Mouse (Mus musculus) bone marrow, adult 2 months (tissue): ENCODE results near the gene Plxna4.

ENCODE experiments used
- CTCF ChIP-seq: fragments of 200-500 bp; IDR thresholded peaks from 2 replicates; pipeline ENCODE4 v1.5.1; 2011; ENCODE audit warnings: low read length, control low read depth; ENCODE audit not compliant: control insufficient read depth, insufficient read depth
- POLR2A ChIP-seq: fragments of 200-500 bp; IDR thresholded peaks from 2 replicates; pipeline ENCODE4 v1.6.1; 2011; ENCODE audit warnings: low read depth, mild to moderate bottlenecking, control low read depth, low read length, borderline replicate concordance; ENCODE audit not compliant: control insufficient read depth

- TF ChIP-seq POLR2A (no peak), CTCF (no peak)
These were observed 256.7 kb downstream of the Plxna4 start for GRCm38 (mm10) chr6:32331281-32331680.
